11 mouse cellular contexts compared by ENCODE assay signal in the genomic region with DNA sequence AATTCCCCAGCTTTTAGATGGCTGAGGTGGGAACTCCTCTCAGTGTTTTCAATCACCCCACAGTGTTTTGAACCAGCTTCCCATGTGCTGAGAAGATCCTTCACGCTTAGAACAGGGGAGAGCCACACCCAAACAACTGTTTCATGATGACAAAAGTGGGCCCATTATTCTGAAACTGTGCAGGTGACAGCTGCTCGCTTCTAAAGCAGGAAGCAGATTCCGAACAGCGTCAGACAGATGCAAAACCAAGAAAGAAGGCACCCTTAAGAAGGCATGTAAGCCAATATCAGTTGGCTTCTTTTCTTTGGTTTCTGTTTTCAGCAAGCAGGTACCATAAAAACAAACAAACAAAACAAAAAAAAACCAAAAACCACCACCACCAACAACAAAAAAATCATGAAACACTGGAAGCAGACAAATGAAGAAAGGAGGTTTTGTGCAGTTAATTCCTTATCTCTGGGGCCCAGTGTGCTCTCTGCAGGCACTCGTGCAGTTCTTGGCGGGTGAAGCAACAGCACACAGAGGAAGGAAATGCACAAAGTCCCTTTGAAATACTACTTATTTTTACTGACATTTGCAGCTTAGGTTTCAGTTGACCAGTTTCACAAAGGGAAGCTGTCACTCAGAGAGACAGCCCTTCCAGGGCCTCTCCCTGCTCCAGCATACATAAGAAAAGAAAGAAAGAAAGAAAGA. TPM values are rescaled to one million over a fixed set of nuclear protein-coding genes. Genes with fewer than 3 reads are reported as not detected.
DNase-seq lines count a peak whose midpoint lies in the region; ATAC-seq and TF ChIP-seq lines count a peak whose summit lies in the region.
"Had no signal": no experiment of that assay in that cellular context is flagged by ENCODE, and none has a peak within 500 bp of the region (broad histone marks: within the 10 kb centered on the region; RNA-seq: fewer than 3 reads in every experiment).

No protein-coding gene starts in this region.

- H3K9ac ChIP-seq in heart, embryonic 12.5 days, result peak overlapping the region; percentile 34; the same call in 1 of the 2 replicates
- no peak overlapping the region for H3K9ac ChIP-seq in liver, adult 2 months (ENCODE audit: low read depth, low read length)
- no peak overlapping the region for H3K9ac ChIP-seq in stomach, embryonic 14.5 days (replicated peaks; ENCODE audit: low read depth, low read length)
- H3K9ac ChIP-seq in forebrain, embryonic 12.5 days, result no peak overlapping the region
- H3K9ac ChIP-seq in forebrain, postnatal 0 days, result no peak overlapping the region
- H3K9ac ChIP-seq: stomach, embryonic 15.5 days had no signal

- no peak for DNase-seq in heart, postnatal 36 days
- DNase-seq in liver, adult 2 months (ENCODE audit: extremely low read depth, low read depth, low spot score), result peak; percentile 9
- DNase-seq in embryo, embryonic 10 days (ENCODE audit: low spot score), result no peak
- DNase-seq in forebrain, postnatal 0 days, result no peak
- DNase-seq: cerebellum, adult 2 months had no signal

- 16% methylated on average over 6 of the region's 6 CpGs for WGBS in heart, embryonic 12.5 days
- WGBS in liver, adult 2 months, result 56% methylated on average over 6 of the region's 6 CpGs
- WGBS in stomach, embryonic 14.5 days, result 55% methylated on average over 6 of the region's 6 CpGs
- 56% methylated on average over 6 of the region's 6 CpGs for WGBS in forebrain, embryonic 12.5 days
- WGBS in forebrain, postnatal 0 days, result 52% methylated on average over 6 of the region's 6 CpGs

- no peak for TF ChIP-seq POLR2A in bone marrow macrophage, adult 2 months (IDR thresholded peaks at IDR 0.05; ENCODE audit: borderline replicate concordance, low read depth, low read length)
- no peak for TF ChIP-seq POLR2A in liver, adult 2 months (IDR thresholded peaks at IDR 0.05; ENCODE audit: extremely low read depth, insufficient read depth, low read length)

- no peak overlapping the region for H3K4me3 ChIP-seq in heart, embryonic 12.5 days
- no peak overlapping the region for H3K4me3 ChIP-seq in bone marrow macrophage, adult 2 months (ENCODE audit: insufficient read depth, low read length)
- H3K4me3 ChIP-seq in liver, adult 2 months (ENCODE audit: insufficient read depth, low read depth, low read length), result no peak overlapping the region
- H3K4me3 ChIP-seq in stomach, embryonic 14.5 days (ENCODE audit: low read depth, low read length), result no peak overlapping the region
- H3K4me3 ChIP-seq in forebrain, embryonic 12.5 days (replicated peaks), result no peak overlapping the region
- no peak overlapping the region for H3K4me3 ChIP-seq in forebrain, postnatal 0 days (ENCODE audit: low read depth, low read length)
- H3K4me3 ChIP-seq: stomach, embryonic 15.5 days had no signal

- peak overlapping the region; percentile 65 for H3K27ac ChIP-seq in heart, embryonic 12.5 days (ENCODE audit: poor library complexity, severe bottlenecking)
- H3K27ac ChIP-seq in bone marrow macrophage, adult 2 months (ENCODE audit: insufficient read depth, low read depth, low read length), result peak overlapping the region; percentile 85
- H3K27ac ChIP-seq in liver, adult 2 months (replicated peaks; ENCODE audit: insufficient read depth, low read depth, low read length), result no peak overlapping the region
- H3K27ac ChIP-seq in stomach, embryonic 14.5 days (ENCODE audit: low read length), result 0 out of 2 replicates have a peak overlapping the region, but pooled peaks have one; percentile 10
- H3K27ac ChIP-seq in forebrain, embryonic 12.5 days, result no peak overlapping the region
- no peak overlapping the region for H3K27ac ChIP-seq in forebrain, postnatal 0 days (ENCODE audit: low read depth, low read length)

- no peaks in the 10 kb centered on the region for H3K9me3 ChIP-seq in heart, embryonic 12.5 days (replicated peaks)
- H3K9me3 ChIP-seq in stomach, embryonic 14.5 days (ENCODE audit: control insufficient read depth, low read depth, low read length), result no peaks in the 10 kb centered on the region
- H3K9me3 ChIP-seq in forebrain, embryonic 12.5 days, result no peaks in the 10 kb centered on the region
- H3K9me3 ChIP-seq in forebrain, postnatal 0 days (ENCODE audit: low read length), result no peaks in the 10 kb centered on the region
- H3K9me3 ChIP-seq: stomach, embryonic 15.5 days had no signal

- H3K79me2 ChIP-seq in liver, adult 2 months (ENCODE audit: control insufficient read depth, insufficient read depth, low read length), result no peaks in the 10 kb centered on the region

- no peak; the same call in 1 of the 2 replicates for ATAC-seq in heart, embryonic 12.5 days (ENCODE audit: insufficient number of reproducible peaks, low FRiP score)
- ATAC-seq in stomach, embryonic 14.5 days (ENCODE audit: insufficient number of reproducible peaks, insufficient read depth, low FRiP score, low read depth), result no peak
- no peak for ATAC-seq in forebrain, embryonic 12.5 days (ENCODE audit: low FRiP score)
- no peak for ATAC-seq in forebrain, postnatal 0 days
- ATAC-seq: hindbrain, embryonic 16.5 days had no signal

- no peaks in the 10 kb centered on the region for H3K27me3 ChIP-seq in heart, embryonic 12.5 days (replicated peaks)
- no peaks in the 10 kb centered on the region for H3K27me3 ChIP-seq in liver, adult 2 months (ENCODE audit: control insufficient read depth, insufficient read depth, low read length)
- H3K27me3 ChIP-seq in stomach, embryonic 14.5 days (ENCODE audit: control insufficient read depth, insufficient read depth, low read length), result no peaks in the 10 kb centered on the region
- H3K27me3 ChIP-seq in forebrain, embryonic 12.5 days, result no peaks in the 10 kb centered on the region
- H3K27me3 ChIP-seq in forebrain, postnatal 0 days (ENCODE audit: insufficient read depth, low read length), result no peaks in the 10 kb centered on the region
- H3K27me3 ChIP-seq: stomach, embryonic 15.5 days had no signal

- H3K36me3 ChIP-seq in heart, embryonic 12.5 days, result peaks cover 8% of the 10 kb centered on the region; the same call in 1 of the 2 replicates
- no peaks in the 10 kb centered on the region for H3K36me3 ChIP-seq in liver, adult 2 months (ENCODE audit: control insufficient read depth, insufficient read depth, low read length)
- H3K36me3 ChIP-seq in stomach, embryonic 14.5 days (ENCODE audit: control insufficient read depth, insufficient read depth, low read length), result no peaks in the 10 kb centered on the region
- no peaks in the 10 kb centered on the region for H3K36me3 ChIP-seq in forebrain, embryonic 12.5 days (replicated peaks)
- no peaks in the 10 kb centered on the region for H3K36me3 ChIP-seq in forebrain, postnatal 0 days (ENCODE audit: insufficient read depth)
- H3K36me3 ChIP-seq: stomach, embryonic 15.5 days had no signal

- peaks cover 41% of the 10 kb centered on the region for H3K4me1 ChIP-seq in heart, embryonic 12.5 days (replicated peaks)
- peaks cover 55% of the 10 kb centered on the region for H3K4me1 ChIP-seq in bone marrow macrophage, adult 2 months (ENCODE audit: control insufficient read depth, insufficient read depth, low read length)
- H3K4me1 ChIP-seq in liver, adult 2 months (ENCODE audit: control insufficient read depth, insufficient read depth, low read length), result no peaks in the 10 kb centered on the region
- no peaks in the 10 kb centered on the region for H3K4me1 ChIP-seq in stomach, embryonic 14.5 days (ENCODE audit: control insufficient read depth, insufficient read depth, low read length)
- peaks cover 16% of the 10 kb centered on the region for H3K4me1 ChIP-seq in forebrain, embryonic 12.5 days
- no peaks in the 10 kb centered on the region for H3K4me1 ChIP-seq in forebrain, postnatal 0 days (ENCODE audit: insufficient read depth)

- no peak for TF ChIP-seq CTCF in bone marrow macrophage, adult 2 months (IDR thresholded peaks at IDR 0.05; ENCODE audit: low read depth, low read length)
- no peak for TF ChIP-seq CTCF in liver, adult 2 months (IDR thresholded peaks at IDR 0.05; ENCODE audit: low read depth, low read length)
- no peak for TF ChIP-seq CTCF in forebrain, postnatal 0 days (IDR thresholded peaks at IDR 0.05; ENCODE audit: low read depth)

- peak overlapping the region; percentile 33 for H3K4me2 ChIP-seq in heart, embryonic 12.5 days
- no peak overlapping the region for H3K4me2 ChIP-seq in stomach, embryonic 14.5 days (replicated peaks; ENCODE audit: low read depth, low read length)
- no peak overlapping the region for H3K4me2 ChIP-seq in forebrain, embryonic 12.5 days
- no peak overlapping the region for H3K4me2 ChIP-seq in forebrain, postnatal 0 days (ENCODE audit: low read depth)
- H3K4me2 ChIP-seq: stomach, embryonic 15.5 days had no signal

- intact Hi-C loops in heart, postnatal 36 days (cut with DNase I), result no loop called here

RNA-seq across cellular contexts. Expression of a gene that starts 33.9 kb away (rescaled TPM):
- polyA plus RNA-seq in heart, embryonic 12.5 days (2016; fragmentation: Nextera tagmentation; extraction: Ambion mirVana), result 29.9 and 30.2 TPM in 2 replicates
- 10 to 100 TPM; 10.2 to 11.3 TPM for total RNA-seq in heart, postnatal 36 days (2021)
- 141 and 156 TPM in 2 replicates for polyA plus RNA-seq in bone marrow macrophage, adult 2 months (2012; ENCODE audit: insufficient read depth, insufficient read length, missing spikeins)
- total RNA-seq in liver, adult 2 months (2014; rRNA removed), result 3.3 and 6.0 TPM in 2 replicates
- polyA plus RNA-seq in liver, adult 2 months (2012; rRNA removed), result 1.1 and 2.2 TPM in 2 replicates
- polyA plus RNA-seq in stomach, embryonic 14.5 days (2014; fragmentation: Nextera tagmentation; extraction: Ambion mirVana), result 11.3 and 15.4 TPM in 2 replicates
- polyA plus RNA-seq in forebrain, embryonic 12.5 days (2016; fragmentation: Nextera tagmentation; extraction: Ambion mirVana), result 1.9 and 2.3 TPM in 2 replicates
- 4.5 and 7.8 TPM in 2 replicates for total RNA-seq in forebrain, postnatal 0 days (2014; rRNA removed)
- polyA plus RNA-seq in forebrain, postnatal 0 days (2015; fragmentation: Nextera tagmentation; extraction: Ambion mirVana), result 3.0 and 3.6 TPM in 2 replicates

Comparison
In these comparisons a context has a peak if more than half of its experiments do, and no peak if none do; other contexts are left out.
1. H3K27ac ChIP-seq: peak in heart, embryonic 12.5 days (single experiment), bone marrow macrophage, adult 2 months (single experiment) and stomach, embryonic 14.5 days (single experiment); none in liver, adult 2 months (single experiment), forebrain, embryonic 12.5 days (single experiment) and forebrain, postnatal 0 days (single experiment).